Comparison of ENCODE assay signal across 26 mouse cellular contexts in the genomic region with DNA sequence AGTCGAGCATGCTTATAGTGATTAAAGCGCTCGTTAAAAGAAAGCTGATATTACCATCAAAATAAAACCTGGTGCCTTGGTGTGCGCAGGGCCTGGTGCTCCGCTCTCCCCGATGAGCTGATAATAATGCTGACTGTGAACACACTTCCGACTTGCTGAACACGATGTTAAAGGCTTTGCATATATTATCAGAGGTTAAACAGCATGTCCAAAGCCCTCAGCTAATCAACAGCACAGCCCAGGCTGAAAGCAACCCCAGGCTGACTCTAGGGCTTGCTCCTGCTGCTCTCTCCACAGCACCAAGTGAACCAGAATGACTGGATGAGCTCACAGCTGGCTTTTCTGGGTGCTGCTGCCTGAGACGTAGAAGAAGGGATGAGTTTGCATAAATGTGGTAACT.
DNase-seq lines count a peak whose midpoint lies in the region; ATAC-seq and TF ChIP-seq lines count a peak whose summit lies in the region.
"Had no signal": no experiment of that assay in that cellular context is flagged by ENCODE, and none has a peak within 500 bp of the region (broad histone marks: within the 10 kb centered on the region; RNA-seq: fewer than 3 reads in every experiment).

No protein-coding gene starts in this region.

- peak overlapping the region; percentile 72 for H3K27ac ChIP-seq in hindbrain, embryonic 13.5 days
- no peak overlapping the region for H3K27ac ChIP-seq in hindbrain, embryonic 16.5 days (ENCODE audit: low read depth, low read length)
- no peak overlapping the region for H3K27ac ChIP-seq in midbrain, embryonic 11.5 days (ENCODE audit: low read depth, low read length)
- H3K27ac ChIP-seq in midbrain, embryonic 16.5 days (ENCODE audit: low read length), result no peak overlapping the region
- 0 out of 2 replicates have a peak overlapping the region, but pooled peaks have one; percentile 31 for H3K27ac ChIP-seq in MEL (ENCODE audit: control insufficient read depth, low read depth, low read length)
- H3K27ac ChIP-seq: embryonic facial prominence, embryonic 13.5 days; forebrain, embryonic 12.5 days; heart, embryonic 13.5 days; kidney, embryonic 15.5 days; layer of hippocampus, adult 2 months; limb, embryonic 13.5 days; lung, embryonic 15.5 days had no signal

- ATAC-seq in hindbrain, embryonic 13.5 days (ENCODE audit: low FRiP score), result no peak
- no peak for ATAC-seq in hindbrain, embryonic 16.5 days
- ATAC-seq in midbrain, embryonic 11.5 days (ENCODE audit: low FRiP score), result peak; percentile 78
- ATAC-seq in midbrain, embryonic 16.5 days, result no peak
- ATAC-seq: activated CD4-positive, CD25-positive, alpha-beta regulatory T cell, adult 4 months had no signal

- no peaks in the 10 kb centered on the region for H3K9me3 ChIP-seq in hindbrain, embryonic 13.5 days
- no peaks in the 10 kb centered on the region for H3K9me3 ChIP-seq in hindbrain, embryonic 16.5 days (ENCODE audit: control insufficient read depth, low read length)
- no peaks in the 10 kb centered on the region for H3K9me3 ChIP-seq in midbrain, embryonic 11.5 days (ENCODE audit: control insufficient read depth, low read length)
- H3K9me3 ChIP-seq in midbrain, embryonic 16.5 days (replicated peaks; ENCODE audit: control insufficient read depth, low read length, poor library complexity, severe bottlenecking), result no peaks in the 10 kb centered on the region
- H3K9me3 ChIP-seq in MEL (replicated peaks; ENCODE audit: insufficient read depth, low read length), result no peaks in the 10 kb centered on the region
- H3K9me3 ChIP-seq: embryonic facial prominence, embryonic 13.5 days; forebrain, embryonic 12.5 days; heart, embryonic 13.5 days; kidney, embryonic 15.5 days; limb, embryonic 13.5 days; lung, embryonic 15.5 days had no signal

- WGBS in hindbrain, embryonic 13.5 days, result 43% methylated on average over 9 of the region's 9 CpGs
- WGBS in hindbrain, embryonic 16.5 days, result 35% methylated on average over 9 of the region's 9 CpGs
- WGBS in midbrain, embryonic 11.5 days, result 30% methylated on average over 9 of the region's 9 CpGs
- WGBS in midbrain, embryonic 16.5 days, result 17% methylated on average over 9 of the region's 9 CpGs

- H3K27me3 ChIP-seq in hindbrain, embryonic 13.5 days, result no peaks in the 10 kb centered on the region
- no peaks in the 10 kb centered on the region for H3K27me3 ChIP-seq in hindbrain, embryonic 16.5 days (replicated peaks; ENCODE audit: control insufficient read depth, insufficient read depth, low read length)
- H3K27me3 ChIP-seq in midbrain, embryonic 11.5 days (ENCODE audit: control insufficient read depth, insufficient read depth, low read length), result no peaks in the 10 kb centered on the region
- H3K27me3 ChIP-seq in midbrain, embryonic 16.5 days (ENCODE audit: control insufficient read depth, insufficient read depth, low read depth, low read length), result no peaks in the 10 kb centered on the region
- H3K27me3 ChIP-seq in MEL (ENCODE audit: control insufficient read depth in 1 of 2, insufficient read depth in 2 of 2, low read length in 2 of 2), result no peaks in the 10 kb centered on the region
- H3K27me3 ChIP-seq: embryonic facial prominence, embryonic 13.5 days; forebrain, embryonic 12.5 days; heart, embryonic 13.5 days; kidney, embryonic 15.5 days; limb, embryonic 13.5 days; lung, embryonic 15.5 days had no signal

- TF ChIP-seq EP300 in MEL (IDR thresholded peaks at IDR 0.05; ENCODE audit: low read depth in 1 of 2, low read length in 2 of 2), result no peak

- DNase-seq in midbrain, embryonic 11.5 days (ENCODE audit: low spot score, missing footprints), result no peak
- DNase-seq in MEL (ENCODE audit: low read depth, low spot score), result peak; percentile 24
- peak; percentile 40 for DNase-seq in brain, embryonic 14.5 days (ENCODE audit: low read depth)
- no peak for DNase-seq in adrenal gland, postnatal 36 days
- DNase-seq: adrenal gland, adult 2 months; B cell, adult 2 months; cerebellum, adult 8-10 months; cerebellum, postnatal 25 days; gastrocnemius, postnatal 14 days; heart, postnatal 10 days; kidney, adult 11 months; kidney, postnatal 36 days; right cerebral cortex, postnatal 14 days; thymus, postnatal 4 days had no signal

- no peak for TF ChIP-seq CTCF in MEL (IDR thresholded peaks at IDR 0.05 in 2 of 3, conservative IDR thresholded peaks at IDR 0.05 in 1 of 3; ENCODE audit: control insufficient read depth in 1 of 3, insufficient read depth in 1 of 3, low read depth in 2 of 3, low read length in 3 of 3, poor library complexity in 1 of 3, severe bottlenecking in 1 of 3)
- TF ChIP-seq CTCF in brain, embryonic 14.5 days (IDR thresholded peaks at IDR 0.05; ENCODE audit: borderline replicate concordance, extremely low read depth, insufficient read depth, insufficient read length), result no peak

- no peak for TF ChIP-seq RAD21 in MEL (IDR thresholded peaks at IDR 0.05; ENCODE audit: low read depth, low read length)

- no peak overlapping the region for H3K4me3 ChIP-seq in hindbrain, embryonic 13.5 days
- no peak overlapping the region for H3K4me3 ChIP-seq in hindbrain, embryonic 16.5 days (ENCODE audit: low read length)
- no peak overlapping the region for H3K4me3 ChIP-seq in midbrain, embryonic 11.5 days (ENCODE audit: low read depth, low read length)
- H3K4me3 ChIP-seq in midbrain, embryonic 16.5 days (ENCODE audit: low read depth, low read length), result no peak overlapping the region
- no peak overlapping the region for H3K4me3 ChIP-seq in MEL (ENCODE audit: control insufficient read depth in 1 of 2, insufficient read depth in 1 of 2, low read depth in 2 of 2, low read length in 2 of 2)
- H3K4me3 ChIP-seq: embryonic facial prominence, embryonic 13.5 days; forebrain, embryonic 12.5 days; heart, embryonic 13.5 days; kidney, embryonic 15.5 days; layer of hippocampus, adult 2 months; limb, embryonic 13.5 days; lung, embryonic 15.5 days had no signal

- no peak overlapping the region for H3K4me2 ChIP-seq in hindbrain, embryonic 13.5 days
- H3K4me2 ChIP-seq in hindbrain, embryonic 16.5 days (ENCODE audit: low read length), result no peak overlapping the region
- H3K4me2 ChIP-seq in midbrain, embryonic 11.5 days, result no peak overlapping the region
- no peak overlapping the region for H3K4me2 ChIP-seq in midbrain, embryonic 16.5 days (ENCODE audit: low read length)
- H3K4me2 ChIP-seq: embryonic facial prominence, embryonic 13.5 days; forebrain, embryonic 12.5 days; heart, embryonic 13.5 days; kidney, embryonic 15.5 days; limb, embryonic 13.5 days; liver, embryonic 11.5 days; lung, embryonic 15.5 days had no signal

- H3K79me2 ChIP-seq in MEL (ENCODE audit: control insufficient read depth, insufficient read depth, low read length, poor library complexity), result no peaks in the 10 kb centered on the region

- H3K9ac ChIP-seq in hindbrain, embryonic 13.5 days, result no peak overlapping the region
- H3K9ac ChIP-seq in hindbrain, embryonic 16.5 days (ENCODE audit: low read depth, low read length), result no peak overlapping the region
- H3K9ac ChIP-seq in midbrain, embryonic 11.5 days (ENCODE audit: low read length), result no peak overlapping the region
- H3K9ac ChIP-seq in midbrain, embryonic 16.5 days (ENCODE audit: low read depth, low read length), result no peak overlapping the region
- 0 out of 2 replicates have a peak overlapping the region, but pooled peaks have one; percentile 8 for H3K9ac ChIP-seq in MEL (ENCODE audit: control insufficient read depth, low read depth, low read length, poor library complexity, severe bottlenecking)
- H3K9ac ChIP-seq: embryonic facial prominence, embryonic 13.5 days; forebrain, embryonic 12.5 days; heart, embryonic 13.5 days; kidney, embryonic 15.5 days; limb, embryonic 13.5 days; lung, embryonic 15.5 days had no signal

- H3K4me1 ChIP-seq in hindbrain, embryonic 13.5 days (replicated peaks), result peaks cover 33% of the 10 kb centered on the region
- peaks cover 8% of the 10 kb centered on the region for H3K4me1 ChIP-seq in hindbrain, embryonic 16.5 days (ENCODE audit: control insufficient read depth, insufficient read depth, low read depth, low read length)
- peaks cover 9% of the 10 kb centered on the region for H3K4me1 ChIP-seq in midbrain, embryonic 11.5 days (ENCODE audit: control insufficient read depth, insufficient read depth, low read length)
- H3K4me1 ChIP-seq in midbrain, embryonic 16.5 days (ENCODE audit: control insufficient read depth, insufficient read depth, low read length), result peaks cover 3% of the 10 kb centered on the region
- no peaks in the 10 kb centered on the region for H3K4me1 ChIP-seq in MEL (ENCODE audit: control insufficient read depth in 1 of 2, insufficient read depth in 2 of 2, low read length in 2 of 2)
- H3K4me1 ChIP-seq: embryonic facial prominence, embryonic 13.5 days; lung, embryonic 15.5 days had no signal

- TF ChIP-seq POLR2A in MEL (IDR thresholded peaks at IDR 0.05; ENCODE audit: control insufficient read depth in 1 of 2, insufficient read depth in 1 of 2, low read depth in 1 of 2, low read length in 2 of 2, poor library complexity in 1 of 2), result no peak
- TF ChIP-seq POLR2A in brain, embryonic 14.5 days (IDR thresholded peaks at IDR 0.05; ENCODE audit: borderline replicate concordance, extremely low read depth, insufficient read depth, insufficient read length, poor library complexity, severe bottlenecking), result no peak

- no peaks in the 10 kb centered on the region for H3K36me3 ChIP-seq in hindbrain, embryonic 13.5 days
- H3K36me3 ChIP-seq in hindbrain, embryonic 16.5 days (ENCODE audit: control insufficient read depth, insufficient read depth, low read length), result no peaks in the 10 kb centered on the region
- no peaks in the 10 kb centered on the region for H3K36me3 ChIP-seq in midbrain, embryonic 11.5 days (ENCODE audit: control insufficient read depth, insufficient read depth, low read length)
- no peaks in the 10 kb centered on the region for H3K36me3 ChIP-seq in midbrain, embryonic 16.5 days (ENCODE audit: control insufficient read depth, insufficient read depth, low read length)
- H3K36me3 ChIP-seq in MEL (ENCODE audit: control insufficient read depth in 1 of 2, insufficient read depth in 2 of 2, low read length in 2 of 2), result no peaks in the 10 kb centered on the region
- H3K36me3 ChIP-seq: embryonic facial prominence, embryonic 13.5 days; forebrain, embryonic 12.5 days; heart, embryonic 13.5 days; kidney, embryonic 15.5 days; limb, embryonic 13.5 days; lung, embryonic 15.5 days had no signal

TF ChIP-seq in MEL, 35 proteins besides CTCF, POLR2A, EP300 and RAD21:
- peak; percentile 20; the same call in 1 of the 2 replicates for TF ChIP-seq NRF1 (IDR thresholded peaks at IDR 0.05; ENCODE audit: insufficient read depth, low read depth, low read length, poor library complexity, severe bottlenecking)
- TF ChIP-seq POLR2AphosphoS2 (IDR thresholded peaks at IDR 0.05; ENCODE audit: low read length), result no peak
TF ChIP-seq in MEL: peak in this region for 1.

Comparison
In these comparisons a context has a peak if more than half of its experiments do, and no peak if none do; other contexts are left out.
1. H3K27ac ChIP-seq: peak in hindbrain, embryonic 13.5 days (single experiment) and MEL (single experiment); none in hindbrain, embryonic 16.5 days (single experiment), midbrain, embryonic 11.5 days (single experiment) and midbrain, embryonic 16.5 days (single experiment).
2. DNase-seq: peak in MEL (single experiment) and brain, embryonic 14.5 days (single experiment); none in midbrain, embryonic 11.5 days (single experiment) and adrenal gland, postnatal 36 days (0 of 2).